In the genomic region with DNA sequence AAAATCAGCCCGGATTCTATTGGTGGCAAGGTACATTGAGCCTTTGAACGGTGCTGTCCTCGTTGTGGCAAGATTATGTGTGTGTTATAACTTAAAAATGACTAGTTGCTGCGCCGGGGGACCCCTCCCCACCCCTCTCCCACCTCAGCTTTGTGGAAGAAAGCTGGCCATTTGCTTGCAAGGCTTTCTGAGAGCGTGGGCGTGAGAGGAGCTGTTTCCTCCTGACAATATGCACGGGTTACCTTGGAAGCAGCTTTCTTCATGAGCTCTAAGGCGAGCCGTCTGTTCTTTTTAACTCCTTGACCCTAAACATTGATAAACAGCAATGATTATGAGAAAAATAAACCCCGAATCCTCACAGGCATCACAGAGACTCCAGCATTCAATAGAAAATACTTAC, we compare ENCODE assay signal across 15 mouse cellular contexts.
DNase-seq lines count a peak whose midpoint lies in the region; ATAC-seq and TF ChIP-seq lines count a peak whose summit lies in the region.
"Had no signal": no experiment of that assay in that cellular context is flagged by ENCODE, and none has a peak within 500 bp of the region (broad histone marks: within the 10 kb centered on the region; RNA-seq: fewer than 3 reads in every experiment).

No protein-coding gene starts in this region.

- H3K9ac ChIP-seq in heart, embryonic 11.5 days (ENCODE audit: low read depth, low read length): peak overlapping the region; percentile 59
- no peak overlapping the region for H3K9ac ChIP-seq in hindbrain, postnatal 0 days (replicated peaks; ENCODE audit: low read length)
- H3K9ac ChIP-seq in hindbrain, embryonic 14.5 days: no peak overlapping the region
- H3K9ac ChIP-seq in forebrain, embryonic 12.5 days: no peak overlapping the region
- no peak overlapping the region for H3K9ac ChIP-seq in liver, embryonic 12.5 days
- H3K9ac ChIP-seq: limb, embryonic 15.5 days; midbrain, embryonic 12.5 days had no signal

- peaks cover under 1% of the 10 kb centered on the region; the same call in 1 of the 2 replicates for H3K9me3 ChIP-seq in heart, embryonic 11.5 days (replicated peaks; ENCODE audit: control insufficient read depth, low read length)
- H3K9me3 ChIP-seq in hindbrain, postnatal 0 days (ENCODE audit: low read length): no peaks in the 10 kb centered on the region
- H3K9me3 ChIP-seq in hindbrain, embryonic 14.5 days (ENCODE audit: control insufficient read depth, low read length): no peaks in the 10 kb centered on the region
- no peaks in the 10 kb centered on the region for H3K9me3 ChIP-seq in forebrain, embryonic 12.5 days
- peaks cover 1% of the 10 kb centered on the region; the same call in 1 of the 2 replicates for H3K9me3 ChIP-seq in liver, embryonic 12.5 days (replicated peaks)
- H3K9me3 ChIP-seq: limb, embryonic 15.5 days; midbrain, embryonic 12.5 days had no signal

- intact Hi-C loops in heart, postnatal 14 days (cut with DNase I): no loop called here

- no peak overlapping the region for H3K27ac ChIP-seq in heart, embryonic 11.5 days (ENCODE audit: low read depth, low read length)
- H3K27ac ChIP-seq in hindbrain, postnatal 0 days: no peak overlapping the region
- H3K27ac ChIP-seq in hindbrain, embryonic 14.5 days: no peak overlapping the region
- H3K27ac ChIP-seq in forebrain, embryonic 12.5 days: peak overlapping the region; percentile 54
- H3K27ac ChIP-seq in liver, embryonic 12.5 days: no peak overlapping the region
- H3K27ac ChIP-seq: limb, embryonic 15.5 days; midbrain, embryonic 12.5 days had no signal

- no peak overlapping the region for H3K4me3 ChIP-seq in heart, embryonic 11.5 days (ENCODE audit: low read depth, low read length)
- no peak overlapping the region for H3K4me3 ChIP-seq in hindbrain, postnatal 0 days (ENCODE audit: low read length)
- H3K4me3 ChIP-seq in hindbrain, embryonic 14.5 days (replicated peaks; ENCODE audit: low read length): no peak overlapping the region
- H3K4me3 ChIP-seq in forebrain, embryonic 12.5 days (replicated peaks): no peak overlapping the region
- H3K4me3 ChIP-seq in liver, embryonic 12.5 days: no peak overlapping the region
- H3K4me3 ChIP-seq: limb, embryonic 15.5 days; midbrain, embryonic 12.5 days had no signal

- DNase-seq in heart, postnatal 14 days: no peak
- peak; percentile 33 for DNase-seq in hindbrain, postnatal 0 days (ENCODE audit: low spot score)
- no peak for DNase-seq in hindbrain, embryonic 14.5 days (ENCODE audit: low spot score)
- peak; percentile 72 for DNase-seq in brain, adult 2 months (ENCODE audit: low read depth, low spot score)
- no peak for DNase-seq in layer of hippocampus, postnatal 10 days (ENCODE audit: low spot score in 2 of 2)
- DNase-seq: lung, adult 18-20 months; lung, postnatal 36 days; thymus, adult 18-20 months had no signal

- no peak for ATAC-seq in heart, embryonic 11.5 days (replicated peaks; ENCODE audit: insufficient number of reproducible peaks, low FRiP score, low TSS enrichment)
- ATAC-seq in hindbrain, postnatal 0 days: no peak
- ATAC-seq in hindbrain, embryonic 14.5 days (ENCODE audit: low FRiP score): no peak
- ATAC-seq in forebrain, embryonic 12.5 days (ENCODE audit: low FRiP score): peak; percentile 49
- no peak for ATAC-seq in liver, embryonic 12.5 days
- ATAC-seq: intestine, embryonic 16.5 days had no signal

- H3K27me3 ChIP-seq in heart, embryonic 11.5 days (ENCODE audit: control insufficient read depth, insufficient read depth, low read length): no peaks in the 10 kb centered on the region
- H3K27me3 ChIP-seq in hindbrain, postnatal 0 days (ENCODE audit: insufficient read depth, low read length): no peaks in the 10 kb centered on the region
- no peaks in the 10 kb centered on the region for H3K27me3 ChIP-seq in hindbrain, embryonic 14.5 days (ENCODE audit: control insufficient read depth, insufficient read depth, low read length)
- no peaks in the 10 kb centered on the region for H3K27me3 ChIP-seq in forebrain, embryonic 12.5 days
- no peaks in the 10 kb centered on the region for H3K27me3 ChIP-seq in liver, embryonic 12.5 days (replicated peaks)
- H3K27me3 ChIP-seq: limb, embryonic 15.5 days; midbrain, embryonic 12.5 days had no signal

- TF ChIP-seq CTCF in hindbrain, postnatal 0 days (IDR thresholded peaks at IDR 0.05; ENCODE audit: low read depth): no peak

- no peaks in the 10 kb centered on the region for H3K36me3 ChIP-seq in heart, embryonic 11.5 days (ENCODE audit: control insufficient read depth, insufficient read depth, low read length)
- no peaks in the 10 kb centered on the region for H3K36me3 ChIP-seq in hindbrain, postnatal 0 days (ENCODE audit: insufficient read depth, low read length)
- H3K36me3 ChIP-seq in hindbrain, embryonic 14.5 days (replicated peaks; ENCODE audit: control insufficient read depth, insufficient read depth): no peaks in the 10 kb centered on the region
- peaks cover 9% of the 10 kb centered on the region for H3K36me3 ChIP-seq in forebrain, embryonic 12.5 days (replicated peaks)
- no peaks in the 10 kb centered on the region for H3K36me3 ChIP-seq in liver, embryonic 12.5 days
- H3K36me3 ChIP-seq: G1E; limb, embryonic 15.5 days; midbrain, embryonic 12.5 days had no signal

- WGBS in heart, embryonic 11.5 days (ENCODE audit: insufficient replicate concordance): 39% methylated on average over 11 of the region's 11 CpGs
- 36% methylated on average over 11 of the region's 11 CpGs for WGBS in hindbrain, postnatal 0 days
- WGBS in hindbrain, embryonic 14.5 days: 28% methylated on average over 11 of the region's 11 CpGs
- 15% methylated on average over 11 of the region's 11 CpGs for WGBS in forebrain, embryonic 12.5 days
- 40% methylated on average over 11 of the region's 11 CpGs for WGBS in liver, embryonic 12.5 days (ENCODE audit: insufficient replicate concordance)

- H3K4me1 ChIP-seq in heart, embryonic 11.5 days (ENCODE audit: control insufficient read depth, insufficient read depth, low read length): peaks cover 14% of the 10 kb centered on the region; the same call in 1 of the 2 replicates
- H3K4me1 ChIP-seq in hindbrain, postnatal 0 days (ENCODE audit: insufficient read depth, low read length): 0 out of 2 replicates have a peak, but pooled peaks cover 5% of the 10 kb centered on the region
- H3K4me1 ChIP-seq in hindbrain, embryonic 14.5 days (replicated peaks; ENCODE audit: control insufficient read depth, insufficient read depth, low read length): 0 out of 2 replicates have a peak, but pooled peaks cover 5% of the 10 kb centered on the region
- peaks cover 21% of the 10 kb centered on the region for H3K4me1 ChIP-seq in forebrain, embryonic 12.5 days
- no peaks in the 10 kb centered on the region for H3K4me1 ChIP-seq in liver, embryonic 12.5 days
- H3K4me1 ChIP-seq: limb, embryonic 15.5 days had no signal

- peak overlapping the region; percentile 11 for H3K4me2 ChIP-seq in heart, embryonic 11.5 days
- H3K4me2 ChIP-seq in hindbrain, postnatal 0 days (ENCODE audit: low read depth, low read length): no peak overlapping the region
- no peak overlapping the region for H3K4me2 ChIP-seq in hindbrain, embryonic 14.5 days (replicated peaks)
- H3K4me2 ChIP-seq in forebrain, embryonic 12.5 days: peak overlapping the region; percentile 25
- H3K4me2 ChIP-seq in liver, embryonic 12.5 days: no peak overlapping the region
- H3K4me2 ChIP-seq: limb, embryonic 15.5 days; midbrain, embryonic 12.5 days had no signal

Comparison
In these comparisons a context has a peak if more than half of its experiments do, and no peak if none do; other contexts are left out.
1. DNase-seq: peak in hindbrain, postnatal 0 days (single experiment) and brain, adult 2 months (single experiment); none in heart, postnatal 14 days (0 of 2), hindbrain, embryonic 14.5 days (single experiment) and layer of hippocampus, postnatal 10 days (0 of 2).
2. H3K4me2 ChIP-seq: peak in heart, embryonic 11.5 days (single experiment) and forebrain, embryonic 12.5 days (single experiment); none in hindbrain, postnatal 0 days (single experiment), hindbrain, embryonic 14.5 days (single experiment) and liver, embryonic 12.5 days (single experiment).